Mouse (Mus musculus) hematopoietic stem cell, adult 5-6 weeks (primary cell): Measurements from ENCODE around the gene Coro6. TPM values are rescaled to one million over a fixed set of nuclear protein-coding genes. Genes with fewer than 3 reads are reported as not detected.

Experiments
- ATAC-seq, 2 experiments: fragments of 125-278 bp in 1 of 2; replicated peaks in 1 of 2; 2 replicates each; pipeline ENCODE4 v1.8.0; 2016 to 2017; ENCODE audit warnings: inconsistent platforms in 2 of 2, mild to moderate bottlenecking in 2 of 2, moderate number of reproducible peaks in 2 of 2, low read depth in 1 of 2, moderate TSS enrichment in 1 of 2; ENCODE audit not compliant: low FRiP score in 2 of 2, poor library complexity in 2 of 2, severe bottlenecking in 2 of 2, insufficient read depth in 1 of 2, low TSS enrichment in 1 of 2
- total RNA-seq: library from RNA; stranded (forward); fragments of 172-1452, 232-1000 nt; gene quantifications from 2 replicates; pipeline ENCODE4 v1.2.3, GENCODE M21; 2017

Gene Coro6
- total RNA-seq, 1 experiment from 2014 or later = not detected

GRCm38 (mm10) chr11:77516553-77517425, 54.6 kb downstream of the Coro6 start:
- ATAC-seq = no peak

- no peak for ATAC-seq
Measured at GRCm38 (mm10) chr11:77518051-77518798, 56.0 kb downstream of the Coro6 start.

- ATAC-seq = peak; percentile 76 to 84
Measured at GRCm38 (mm10) chr11:77519043-77519442, 56.8 kb downstream of the Coro6 start, which contains the start of gene Gm10392. TSS of gene Gm10392 (minus strand) at chr11:77519198.

Other genes with a start within 250 kb of the Coro6 start
- gene Ssh2, start 246.1 kb upstream of the Coro6 start, total RNA-seq = 45.0 and 68.9 TPM in 2 replicates
- 8.1 and 13.2 TPM in 2 replicates for gene Ankrd13b, start 27.3 kb downstream of the Coro6 start, total RNA-seq
- gene Git1, start 31.2 kb downstream of the Coro6 start, total RNA-seq = 22.1 and 24.1 TPM in 2 replicates
- gene Abhd15, start 52.7 kb downstream of the Coro6 start, total RNA-seq = 12.3 and 19.1 TPM in 2 replicates
- 5.0 and 5.4 TPM in 2 replicates for gene Trp53i13, start 53.6 kb downstream of the Coro6 start, total RNA-seq
- gene Gm10392, start 56.8 kb downstream of the Coro6 start, total RNA-seq = 0.55 and 2.4 TPM in 2 replicates
- 56.6 and 65.5 TPM in 2 replicates for gene Taok1, start 145.4 kb downstream of the Coro6 start, total RNA-seq
- gene Nufip2, start 223.7 kb downstream of the Coro6 start, total RNA-seq = 104 and 109 TPM in 2 replicates